Comparison of ENCODE assay signal across 8 mouse cellular contexts in the genomic region with DNA sequence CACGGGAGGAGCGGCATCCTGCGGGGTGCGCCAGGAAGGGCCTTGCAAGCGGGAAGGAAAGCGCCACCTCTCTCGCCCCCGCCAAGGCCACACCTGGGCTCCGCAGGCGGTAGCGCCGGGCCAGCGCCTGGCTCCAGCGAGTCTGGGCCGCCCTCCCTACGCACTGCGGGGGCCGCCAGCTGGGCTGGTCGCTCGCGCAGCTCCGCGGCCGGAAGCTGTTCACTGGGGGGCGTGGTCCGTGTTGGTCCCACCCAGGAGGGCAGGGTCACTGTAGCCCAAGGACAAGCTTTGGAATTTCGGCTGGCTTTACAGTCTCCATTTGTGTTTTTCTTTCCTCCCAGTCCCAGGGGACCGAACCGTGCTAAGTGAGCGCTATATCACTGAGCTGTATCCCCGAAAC. TPM values are rescaled to one million over a fixed set of nuclear protein-coding genes. Genes with fewer than 3 reads are reported as not detected.
DNase-seq lines count a peak whose midpoint lies in the region; ATAC-seq and TF ChIP-seq lines count a peak whose summit lies in the region.

No protein-coding gene starts in this region.

- H3K4me1 ChIP-seq in hindbrain, embryonic 15.5 days (replicated peaks), result peaks cover 32% of the 10 kb centered on the region

- ATAC-seq in hindbrain, embryonic 15.5 days (ENCODE audit: low FRiP score, low read depth), result peak; percentile 92

- WGBS in hindbrain, embryonic 15.5 days, result 4% methylated on average over 30 of the region's 31 CpGs

- TF ChIP-seq CTCF in gastrocnemius, adult 2 months (IDR thresholded peaks at IDR 0.05), result no peak
- TF ChIP-seq CTCF in left cerebral cortex, adult 2 months (IDR thresholded peaks at IDR 0.05), result no peak

- peaks cover 29% of the 10 kb centered on the region for H3K36me3 ChIP-seq in hindbrain, embryonic 15.5 days

- peak overlapping the region; percentile 71 for H3K4me3 ChIP-seq in gastrocnemius, adult 2 months
- peak overlapping the region; percentile 39 for H3K4me3 ChIP-seq in hindbrain, embryonic 15.5 days
- H3K4me3 ChIP-seq in left cerebral cortex, adult 2 months, result peak overlapping the region; percentile 43

- H3K27me3 ChIP-seq in hindbrain, embryonic 15.5 days, result no peaks in the 10 kb centered on the region

- intact Hi-C loops in gastrocnemius, adult 2 months (cut with DNase I), result loop anchor here (1.0 kb wide), 1 partner anchor 32 kb away; no protein-coding TSS in a partner anchor
- intact Hi-C loops in left cerebral cortex, adult 2 months (cut with DNase I), result loop anchor here (2.0 kb wide), 1 partner anchor 27 kb away; no protein-coding TSS in a partner anchor

- no peaks in the 10 kb centered on the region for H3K9me3 ChIP-seq in hindbrain, embryonic 15.5 days

- DNase-seq in adrenal gland, postnatal 10 days, result peak; percentile 96
- DNase-seq in cerebellum, postnatal 4 days (ENCODE audit: low spot score in 2 of 2), result peak; percentile 64 to 81
- peak; percentile 94 for DNase-seq in gastrocnemius, adult 2 months
- peak; percentile 78 to 79 for DNase-seq in left cerebral cortex, adult 2 months (ENCODE audit: extremely low spot score in 1 of 2, low spot score in 2 of 2)
- DNase-seq in lung, postnatal 36 days, result peak; percentile 96
- DNase-seq in right cerebral cortex, postnatal 4 days, result peak; percentile 73
- DNase-seq in T-cell, adult 2 months (ENCODE audit: low spot score), result no peak

- peak overlapping the region; percentile 85 for H3K27ac ChIP-seq in gastrocnemius, adult 2 months
- peak overlapping the region; percentile 88 for H3K27ac ChIP-seq in hindbrain, embryonic 15.5 days (replicated peaks)
- peak overlapping the region; percentile 88 for H3K27ac ChIP-seq in left cerebral cortex, adult 2 months

- peak overlapping the region; percentile 60 for H3K4me2 ChIP-seq in hindbrain, embryonic 15.5 days

- peak overlapping the region; percentile 55 for H3K9ac ChIP-seq in hindbrain, embryonic 15.5 days

RNA-seq across cellular contexts. Expression of gene Mcts2, which starts 20.8 kb away (rescaled TPM):
- 10 to 100 TPM; 24.5 to 26.7 TPM for total RNA-seq in adrenal gland, postnatal 10 days (2021)
- 10 to 100 TPM; 11.1 to 12.8 TPM for total RNA-seq in gastrocnemius, adult 2 months (2021)
- polyA plus RNA-seq in hindbrain, embryonic 15.5 days (2015; fragmentation: Nextera tagmentation; extraction: Ambion mirVana), result 32.6 and 37.3 TPM in 2 replicates
- total RNA-seq in left cerebral cortex, adult 2 months (2021), result 10 to 100 TPM; 17.6 to 19.8 TPM

RNA-seq across cellular contexts. Expression of gene Id1, which starts 28.4 kb away (rescaled TPM):
- total RNA-seq in adrenal gland, postnatal 10 days (2021), result 100 to 1,000 TPM; 112 to 182 TPM
- 10 to 100 TPM in 1 of 2 experiments, 1 to 10 TPM in 1; 6.7 to 26.8 TPM for total RNA-seq in gastrocnemius, adult 2 months (2021)
- 55.3 and 57.5 TPM in 2 replicates for polyA plus RNA-seq in hindbrain, embryonic 15.5 days (2015; fragmentation: Nextera tagmentation; extraction: Ambion mirVana)
- total RNA-seq in left cerebral cortex, adult 2 months (2021), result 10 to 100 TPM; 22.4 to 24.2 TPM

RNA-seq across cellular contexts. Expression of gene H13, which starts 38.4 kb away (rescaled TPM):
- 100 to 1,000 TPM; 105 to 125 TPM for total RNA-seq in adrenal gland, postnatal 10 days (2021)
- 10 to 100 TPM; 32.6 to 37.3 TPM for total RNA-seq in gastrocnemius, adult 2 months (2021)
- 166 and 177 TPM in 2 replicates for polyA plus RNA-seq in hindbrain, embryonic 15.5 days (2015; fragmentation: Nextera tagmentation; extraction: Ambion mirVana)
- 10 to 100 TPM; 77.2 to 82.2 TPM for total RNA-seq in left cerebral cortex, adult 2 months (2021)

RNA-seq across cellular contexts. Expression of gene Cox4i2, which starts 46.3 kb away (rescaled TPM):
- 1 to 10 TPM; 8.0 to 8.3 TPM for total RNA-seq in adrenal gland, postnatal 10 days (2021)
- 1 to 10 TPM; 2.0 to 4.2 TPM for total RNA-seq in gastrocnemius, adult 2 months (2021)
- 6.3 TPM in 2 replicates for polyA plus RNA-seq in hindbrain, embryonic 15.5 days (2015; fragmentation: Nextera tagmentation; extraction: Ambion mirVana)
- total RNA-seq in left cerebral cortex, adult 2 months (2021), result 1 to 10 TPM; 1.7 to 1.9 TPM

Comparison
In these comparisons a context has a peak if more than half of its experiments do, and no peak if none do; other contexts are left out.
1. RNA of gene Id1, which starts 28.4 kb away (total RNA-seq): 112 to 182 TPM in adrenal gland, postnatal 10 days; 6.7 to 26.8 TPM in gastrocnemius, adult 2 months and 22.4 to 24.2 TPM in left cerebral cortex, adult 2 months; every median in the first group is over 4 times any median in the second.
2. Peak in every context shown above with its lines, with median percentiles within 50 percentile points of each other: H3K27ac ChIP-seq and H3K4me3 ChIP-seq.